Mouse (Mus musculus) ES-Bruce4 (cell line): ENCODE results near the gene Rpl19.
A peak's percentile ranks its signal among the peaks of the same experiment; 100 is the strongest.

Source experiments
- CTCF ChIP-seq: IDR thresholded peaks from one replicate; pipeline ENCODE4 v1.8.1; 2011; ENCODE audit warnings: low read depth, low read length
- POLR2A ChIP-seq: IDR thresholded peaks from one replicate; pipeline ENCODE4 v1.8.1; 2011; ENCODE audit warnings: low read length; ENCODE audit not compliant: insufficient read depth

GRCm38 (mm10) chr11:98057466-98057865, 31.0 kb downstream of the Rpl19 start:
- TF ChIP-seq CTCF: peak; percentile 5
- TF ChIP-seq POLR2A: peak; percentile 68
